Mouse (Mus musculus): ENCODE results near the gene Cbfb.

DNA sequence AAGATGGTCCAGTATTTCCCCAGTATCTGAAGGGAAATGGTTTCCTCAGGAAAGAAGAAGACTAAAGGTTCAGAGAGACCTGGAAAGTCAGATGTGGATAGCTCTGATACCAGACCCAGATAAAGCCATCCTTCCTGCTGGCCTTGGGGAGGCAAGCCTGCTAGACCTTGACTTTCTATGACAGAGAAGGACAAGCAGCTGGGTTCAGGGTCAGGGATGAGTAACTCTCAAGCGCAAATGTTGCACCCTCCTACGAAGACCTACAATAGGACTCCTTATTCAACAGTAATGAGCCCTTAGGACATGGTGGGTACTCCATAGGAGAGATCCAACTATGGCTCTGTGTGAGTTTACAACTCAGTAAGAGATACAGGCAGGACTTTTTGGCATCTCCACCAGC, 5.3 kb upstream of the Cbfb start:
- TF ChIP-seq POLR2A (IDR thresholded peaks at IDR 0.05; ENCODE audit: borderline replicate concordance, insufficient read depth, low read length) (no peak), CTCF (IDR thresholded peaks at IDR 0.05; ENCODE audit: borderline replicate concordance, insufficient read depth, low read depth, low read length) (no peak)

Measured in cerebellum, adult 2 months (tissue).